Mouse (Mus musculus) kidney, postnatal 0 days (tissue): ENCODE data around the gene Kcnab1. TPM values are rescaled to one million over a fixed set of nuclear protein-coding genes. Genes with fewer than 3 reads are reported as not detected.
A peak's percentile ranks its signal among the peaks of the same experiment; 100 is the strongest.

Experiments used
- ATAC-seq: fragments of 200-750 bp; cut with Nextera tagmentation; replicated peaks from 2 replicates; pipeline ENCODE4 v1.8.0; 2017; ENCODE audit warnings: low read depth, moderate number of reproducible peaks, moderate TSS enrichment, moderate library complexity; ENCODE audit not compliant: low FRiP score
- DNase-seq: peaks from one replicate; pipeline ENCODE4 v3.0.0-alpha.2; 2016; ENCODE audit warnings: low spot score
- H3K27ac ChIP-seq: fragments of 300-500 bp; sonication (generic); 2 replicates; pipeline ENCODE4 v1.5.1; 2014; ENCODE audit warnings: mild to moderate bottlenecking
- H3K27me3 ChIP-seq: fragments of 300-500 bp; sonication (generic); 2 replicates; pipeline ENCODE4 v1.6.1; 2014; ENCODE audit warnings: low read length, mixed read lengths; ENCODE audit not compliant: insufficient read depth
- H3K36me3 ChIP-seq: fragments of 300-500 bp; sonication (generic); 2 replicates; pipeline ENCODE4 v1.6.1; 2014; ENCODE audit warnings: low read length, mixed read lengths; ENCODE audit not compliant: insufficient read depth
- H3K4me1 ChIP-seq: fragments of 300-500 bp; sonication (generic); replicated peaks from 2 replicates; pipeline ENCODE4 v1.6.1; 2014; ENCODE audit warnings: antibody characterized with exemption, low read length, mixed read lengths; ENCODE audit not compliant: insufficient read depth
- H3K4me2 ChIP-seq: fragments of 300-500 bp; sonication (generic); 2 replicates; pipeline ENCODE4 v1.6.1; 2014; ENCODE audit warnings: mild to moderate bottlenecking, low read length, moderate library complexity, mixed read lengths
- H3K4me3 ChIP-seq: fragments of 300-500 bp; sonication (generic); replicated peaks from 2 replicates; pipeline ENCODE4 v1.5.1; 2014; ENCODE audit warnings: low read depth, low read length
- H3K9ac ChIP-seq: fragments of 300-500 bp; sonication (generic); 2 replicates; pipeline ENCODE4 v1.6.1; 2014; ENCODE audit warnings: low read depth, low read length
- H3K9me3 ChIP-seq: fragments of 300-500 bp; sonication (generic); replicated peaks from 2 replicates; pipeline ENCODE4 v1.6.1; 2016; ENCODE audit warnings: low read length, inconsistent platforms, mixed read lengths
- CTCF ChIP-seq: IDR thresholded peaks from 2 replicates; pipeline ENCODE4 v1.5.1; 2016; ENCODE audit warnings: antibody characterized with exemption, low read depth, mild to moderate bottlenecking, moderate library complexity
- WGBS: fragments of 180-500 bp; shearing (Covaris S2); extraction: QIAGEN DNeasy Blood & Tissue Kit; methylation state at CpG from one replicate; pipeline ENCODE4 v1.1.7; 2014; 5-methylcytosine and 5-hydroxymethylcytosine counted together
- polyA plus RNA-seq: library from polyadenylated mRNA; unstranded; fragments of >200 nt; fragmentation: Nextera tagmentation; extraction: Ambion mirVana; gene quantifications from 2 replicates; pipeline ENCODE4 v1.2.1, GENCODE M21; 2015

Kcnab1 gene
- polyA plus RNA-seq, 1 experiment from 2014 or later, result 4.0 TPM

GRCm38 (mm10) chr3:65397566-65397965 lies 288.4 kb downstream of the Kcnab1 start:
- H3K9ac ChIP-seq, result no peak overlapping the region
- H3K9me3 ChIP-seq, result no peaks in the 10 kb centered on the region
- H3K27ac ChIP-seq, result no peak overlapping the region
- WGBS, result 90% methylated on average over 3 of the region's 3 CpGs
- no peak overlapping the region for H3K4me3 ChIP-seq
- H3K27me3 ChIP-seq, result no peaks in the 10 kb centered on the region
- no peak for ATAC-seq
- TF ChIP-seq CTCF, result no peak
- no peak overlapping the region for H3K4me2 ChIP-seq
- H3K4me1 ChIP-seq, result no peaks in the 10 kb centered on the region
- no peaks in the 10 kb centered on the region for H3K36me3 ChIP-seq
- no peak for DNase-seq

DNA sequence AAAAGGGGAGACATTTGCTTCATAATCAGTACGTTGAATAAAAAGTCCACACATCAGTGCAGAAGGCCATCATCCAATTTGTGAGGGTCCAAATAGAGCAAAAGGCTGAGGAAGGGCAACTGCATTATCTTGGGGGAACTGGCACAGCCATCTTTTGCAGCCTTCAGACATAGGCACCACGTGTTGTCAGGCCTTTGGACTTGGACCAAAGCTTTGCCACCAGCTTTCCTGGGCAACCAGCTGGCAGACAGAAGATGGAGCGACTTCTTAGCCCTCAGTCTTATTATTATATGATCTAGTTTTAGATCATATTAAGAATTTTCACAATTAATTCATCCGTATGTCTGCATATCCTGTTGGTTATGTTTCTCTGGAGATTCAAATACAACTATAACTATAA lies 296.6 kb downstream of the Kcnab1 start:
- Histone ChIP-seq H3K27ac (no peak overlapping the region), H3K4me2 (no peak overlapping the region), H3K27me3 (no peaks in the 10 kb centered on the region), H3K9me3 (no peaks in the 10 kb centered on the region), H3K36me3 (no peaks in the 10 kb centered on the region), H3K4me1 (no peaks in the 10 kb centered on the region), H3K4me3 (no peak overlapping the region), H3K9ac (no peak overlapping the region)
- no peak for DNase-seq
- ATAC-seq, result no peak
- 79% methylated on average over 4 of the region's 4 CpGs for WGBS
- no peak for TF ChIP-seq CTCF

DNA sequence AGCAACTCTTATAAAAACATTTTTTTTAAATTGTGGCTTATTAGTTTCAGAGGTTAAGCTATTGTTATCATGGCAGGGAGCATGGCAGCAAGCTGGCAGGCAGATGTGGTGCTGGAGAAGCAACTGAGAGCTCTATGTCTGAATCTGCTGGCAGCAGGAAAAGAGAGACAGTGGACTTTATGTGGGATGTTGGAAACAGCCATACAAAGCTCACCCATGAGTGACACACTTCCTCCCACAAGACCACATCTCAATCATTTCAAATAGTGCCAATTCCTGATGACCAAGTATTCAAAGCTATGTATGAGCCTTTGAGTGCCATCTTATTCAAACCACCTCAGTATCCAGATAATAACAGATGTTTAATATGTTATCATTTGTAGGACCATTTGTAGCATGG lies 298.7 kb downstream of the Kcnab1 start:
- Histone ChIP-seq H3K4me3 (no peak overlapping the region), H3K9ac (no peak overlapping the region), H3K36me3 (no peaks in the 10 kb centered on the region), H3K4me1 (no peaks in the 10 kb centered on the region), H3K27ac (no peak overlapping the region), H3K4me2 (no peak overlapping the region), H3K27me3 (no peaks in the 10 kb centered on the region), H3K9me3 (no peaks in the 10 kb centered on the region)
- TF ChIP-seq CTCF, result no peak
- DNase-seq (no peak), ATAC-seq (no peak)

- Histone ChIP-seq H3K9ac (no peak overlapping the region), H3K36me3 (no peaks in the 10 kb centered on the region), H3K4me2 (no peak overlapping the region), H3K4me3 (no peak overlapping the region), H3K27me3 (no peaks in the 10 kb centered on the region), H3K4me1 (no peaks in the 10 kb centered on the region), H3K27ac (no peak overlapping the region), H3K9me3 (no peaks in the 10 kb centered on the region)
- DNase-seq, result no peak
- ATAC-seq, result no peak
- TF ChIP-seq CTCF, result no peak
These were observed 307.4 kb downstream of the Kcnab1 start for GRCm38 (mm10) chr3:65416571-65416970.

GRCm38 (mm10) chr3:65417913-65418594 lies 308.9 kb downstream of the Kcnab1 start:
- no peak for TF ChIP-seq CTCF
- no peak overlapping the region for H3K4me3 ChIP-seq
- H3K36me3 ChIP-seq, result no peaks in the 10 kb centered on the region
- 44% methylated on average over 5 of the region's 5 CpGs for WGBS
- no peak overlapping the region for H3K27ac ChIP-seq
- no peak overlapping the region for H3K9ac ChIP-seq
- H3K4me1 ChIP-seq, result no peaks in the 10 kb centered on the region
- DNase-seq (peak; percentile 32), ATAC-seq (no peak)
- H3K9me3 ChIP-seq, result no peaks in the 10 kb centered on the region
- no peaks in the 10 kb centered on the region for H3K27me3 ChIP-seq
- H3K4me2 ChIP-seq, result no peak overlapping the region

- Histone ChIP-seq H3K4me1 (no peaks in the 10 kb centered on the region), H3K27ac (no peak overlapping the region), H3K9ac (no peak overlapping the region), H3K36me3 (no peaks in the 10 kb centered on the region), H3K27me3 (no peaks in the 10 kb centered on the region), H3K9me3 (no peaks in the 10 kb centered on the region), H3K4me2 (no peak overlapping the region), H3K4me3 (no peak overlapping the region)
- no peak for DNase-seq
- ATAC-seq, result no peak
- TF ChIP-seq CTCF, result no peak
- 82% methylated on average over 3 of the region's 3 CpGs for WGBS
These were observed 310.5 kb downstream of the Kcnab1 start for GRCm38 (mm10) chr3:65419706-65420105.
